Mouse (Mus musculus) left cerebral cortex, adult 18-20 months (tissue): Measurements from ENCODE around the gene Vmac. TPM values are rescaled to one million over a fixed set of nuclear protein-coding genes. Genes with fewer than 3 reads are reported as not detected.

Experiments
- DNase-seq, 2 experiments: peaks; one replicate each; pipeline ENCODE4 v3.0.0; 2021 to 2022; ENCODE audit warnings: low spot score in 2 of 2, mixed read lengths in 1 of 2
- long read RNA-seq, 2 experiments: library from polyadenylated mRNA; stranded (forward); transcript quantifications; one replicate each; pipeline ENCODE4 v2.0.0; 2021
- total RNA-seq, 2 experiments: library from RNA; stranded (reverse); gene quantifications; 2 replicates each; pipeline ENCODE4 v1.2.3; 2021

The Vmac gene
- total RNA-seq: 10 to 100 TPM in 1 of 2 experiments, 1 to 10 TPM in 1; 9.6 to 13.5 TPM
- long read RNA-seq, experiment 1, transcript Vmac-201 (2 exons, 2,226 nt): major isoform, 5 of 16 reads
- long read RNA-seq, experiment 1, partial matches to known transcripts: 0 of 16 reads
- long read RNA-seq, experiment 1, other reads (novel, unspliced or antisense): 7 of 16 reads
- long read RNA-seq, experiment 2, transcript Vmac-202 (2 exons, 1,965 nt): major isoform, 6 of 8 reads
- long read RNA-seq, experiment 2, partial matches to known transcripts: 0 of 8 reads
- long read RNA-seq, experiment 2, other reads (novel, unspliced or antisense): 0 of 8 reads

GRCm38 (mm10) chr17:56717363-56718058 lies at the start of gene Vmac, which contains the start of gene Ndufa11:
TSS of gene Vmac (minus strand) at chr17:56718022.
TSS of gene Ndufa11 (plus strand) at chr17:56717767.
- DNase-seq: peak; percentile 92 to 94

GRCm38 (mm10) chr17:56766631-56767405 lies 49.0 kb upstream of the Vmac start:
- DNase-seq: no peak

GRCm38 (mm10) chr17:56765431-56765830 lies 47.6 kb upstream of the Vmac start:
- no peak for DNase-seq

- peak; percentile 74 to 89 for DNase-seq
These were observed 46.9 kb upstream of the Vmac start, which contains the start of gene Dus3l for GRCm38 (mm10) chr17:56764474-56765354. TSS of gene Dus3l (plus strand) at chr17:56764757.

GRCm38 (mm10) chr17:56763741-56764250 lies 46.0 kb upstream of the Vmac start:
- no peak for DNase-seq

GRCm38 (mm10) chr17:56762769-56763731 lies 45.2 kb upstream of the Vmac start:
- DNase-seq: peak; percentile 48 to 53

- peak; percentile 82 to 91 for DNase-seq
These were observed 44.2 kb upstream of the Vmac start for GRCm38 (mm10) chr17:56761991-56762410.

- DNase-seq: no peak
These were observed 43.3 kb upstream of the Vmac start for GRCm38 (mm10) chr17:56761077-56761476.

GRCm38 (mm10) chr17:56759261-56759660 lies 41.4 kb upstream of the Vmac start:
- no peak for DNase-seq

GRCm38 (mm10) chr17:56758132-56758531 lies 40.3 kb upstream of the Vmac start:
- DNase-seq: peak; percentile 56 to 60

- peak; percentile 66 to 68 for DNase-seq
These were observed 39.7 kb upstream of the Vmac start, which contains the start of gene Nrtn for GRCm38 (mm10) chr17:56757416-56758123. TSS of gene Nrtn (minus strand) at chr17:56757530.

GRCm38 (mm10) chr17:56756703-56757399 lies 39.0 kb upstream of the Vmac start:
- DNase-seq: no peak

- DNase-seq: no peak
These were observed 36.7 kb upstream of the Vmac start for GRCm38 (mm10) chr17:56754271-56755185.

GRCm38 (mm10) chr17:56753452-56753851 lies 35.6 kb upstream of the Vmac start:
- DNase-seq: no peak

- no peak for DNase-seq
These were observed 33.7 kb upstream of the Vmac start for GRCm38 (mm10) chr17:56751404-56752072.

- no peak for DNase-seq
These were observed 26.4 kb upstream of the Vmac start for GRCm38 (mm10) chr17:56744173-56744572.
